Mouse (Mus musculus) frontal cortex, postnatal 36 days (tissue): ENCODE results near the gene Gramd1a.

ENCODE experiments used
- DNase-seq, 2 experiments: peaks; one replicate each; pipeline ENCODE4 v3.0.0; 2022; ENCODE audit warnings: low spot score in 2 of 2

Gene Gramd1a

DNA sequence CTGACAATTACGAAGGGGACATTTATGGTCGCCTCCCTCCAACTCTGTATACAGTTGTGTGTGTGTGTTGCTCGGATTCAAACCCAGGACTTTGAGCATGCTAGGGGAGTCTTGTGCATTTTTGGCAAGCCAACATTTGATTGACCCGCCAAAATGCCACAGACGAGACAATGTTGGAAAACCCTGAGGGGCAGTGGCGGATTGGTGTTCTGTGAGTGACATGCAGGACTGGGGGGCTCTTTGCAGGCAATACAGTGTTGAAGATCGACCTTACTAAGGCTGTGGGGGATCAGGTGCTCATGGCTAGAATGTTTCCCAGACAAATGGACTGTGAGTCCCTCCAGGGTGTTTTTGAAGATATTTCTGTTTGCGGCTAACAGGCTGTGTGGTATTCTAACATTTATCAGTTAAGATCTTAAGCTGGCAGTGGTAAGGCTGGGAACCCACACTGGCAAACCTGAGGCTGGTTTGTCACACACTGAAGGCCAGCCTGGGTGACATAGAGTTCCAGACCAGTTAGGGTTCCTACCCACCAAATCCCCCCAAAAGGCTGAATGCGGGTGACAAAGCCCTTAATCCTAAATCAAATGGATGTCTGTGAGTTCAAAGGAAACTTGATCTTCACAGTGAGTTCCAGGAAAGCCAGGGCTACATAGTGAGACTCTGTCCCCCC lies 58.7 kb downstream of the Gramd1a start:
- DNase-seq = no peak

DNA sequence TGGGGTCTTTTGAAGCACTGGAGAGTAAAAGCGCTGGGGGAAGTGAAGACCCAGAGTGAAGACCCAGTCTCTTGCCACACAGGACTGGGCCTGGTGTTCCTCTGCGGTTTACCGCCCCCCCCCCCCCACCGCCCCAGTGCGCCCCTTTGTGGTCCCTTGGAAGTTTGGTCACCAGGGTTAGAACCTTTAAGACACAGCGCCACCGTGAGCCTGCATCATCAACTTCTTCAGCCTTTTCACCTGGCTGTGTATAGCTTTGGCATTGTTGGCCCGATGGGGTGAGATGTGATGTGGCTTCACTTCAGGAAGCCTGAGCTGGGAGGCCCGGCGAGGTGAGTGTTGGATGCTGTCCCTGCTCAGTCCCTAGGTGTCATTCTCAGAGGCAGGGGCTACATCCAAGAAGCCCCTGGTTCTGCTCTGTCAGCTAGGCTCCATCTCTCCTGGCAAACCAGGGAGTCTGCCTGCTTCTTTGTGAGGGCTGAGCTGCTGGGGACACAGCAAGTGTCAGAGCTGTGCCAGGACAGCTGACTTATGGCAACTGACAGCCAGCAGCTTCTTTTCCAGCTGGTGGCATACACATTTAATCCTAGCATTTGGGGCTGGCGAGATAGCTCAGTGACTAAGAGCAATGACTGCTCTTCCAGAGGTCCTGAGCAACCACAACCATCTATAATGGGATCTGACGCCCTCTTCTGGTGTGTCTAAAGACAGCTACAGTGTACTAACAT lies 60.8 kb downstream of the Gramd1a start:
- no peak for DNase-seq

DNA sequence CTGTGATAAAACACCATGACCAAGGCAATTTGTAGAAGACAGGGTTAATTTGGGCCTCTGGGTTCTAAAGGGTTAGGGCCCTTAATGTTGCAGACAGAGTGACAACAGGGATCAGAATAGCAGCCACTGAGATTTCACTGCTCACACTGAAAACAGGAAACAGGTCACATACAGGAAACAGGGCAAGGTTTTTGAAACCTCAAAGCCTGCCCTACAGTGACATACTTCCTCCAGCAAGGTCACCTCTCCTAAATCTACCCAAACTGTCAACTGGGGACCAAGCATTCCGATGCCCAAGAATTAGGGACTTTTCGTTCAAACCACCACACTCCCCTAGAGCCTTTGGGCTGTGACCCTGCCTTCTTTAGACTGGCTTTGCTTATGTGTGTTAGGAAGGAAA lies 66.0 kb downstream of the Gramd1a start:
- DNase-seq = no peak

DNA sequence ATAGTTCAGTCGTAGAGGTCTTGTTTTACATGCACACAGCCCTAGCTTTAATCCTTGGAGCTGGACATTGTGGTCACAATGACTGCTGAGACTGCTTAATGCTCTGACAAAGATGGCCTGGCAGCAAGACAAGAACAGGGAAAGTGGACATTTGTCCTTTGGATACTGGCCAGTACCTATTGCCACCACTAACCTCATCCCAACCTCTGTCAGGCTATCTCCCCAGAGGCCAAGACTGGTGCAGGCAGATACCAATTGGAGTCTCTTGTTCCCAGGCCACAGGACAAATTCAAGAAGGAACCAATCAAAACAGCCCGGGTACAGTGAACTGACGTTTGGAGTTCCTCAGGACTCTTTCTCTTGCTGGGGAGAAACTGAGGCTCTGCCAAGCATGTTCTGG lies 67.5 kb downstream of the Gramd1a start:
- DNase-seq = no peak

DNA sequence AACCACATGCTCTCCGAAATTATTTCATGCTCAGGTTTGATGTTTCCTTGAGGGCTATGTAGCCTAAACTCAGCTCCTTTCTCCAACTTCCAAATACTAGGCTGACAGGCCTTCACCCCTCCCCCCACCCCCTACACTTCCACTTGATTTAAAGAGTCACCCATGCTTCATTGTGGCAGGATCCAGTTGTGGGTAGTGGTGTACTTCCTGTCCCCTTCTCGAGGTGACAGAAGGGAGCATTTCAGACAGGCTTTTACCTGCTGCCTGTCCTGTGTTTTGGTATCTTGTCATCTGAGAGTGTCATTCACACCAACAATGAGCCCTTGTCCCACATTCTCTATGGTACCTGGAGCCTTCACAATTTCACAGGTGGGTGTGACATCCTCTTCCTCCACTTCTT lies 68.4 kb downstream of the Gramd1a start:
- DNase-seq = no peak

DNA sequence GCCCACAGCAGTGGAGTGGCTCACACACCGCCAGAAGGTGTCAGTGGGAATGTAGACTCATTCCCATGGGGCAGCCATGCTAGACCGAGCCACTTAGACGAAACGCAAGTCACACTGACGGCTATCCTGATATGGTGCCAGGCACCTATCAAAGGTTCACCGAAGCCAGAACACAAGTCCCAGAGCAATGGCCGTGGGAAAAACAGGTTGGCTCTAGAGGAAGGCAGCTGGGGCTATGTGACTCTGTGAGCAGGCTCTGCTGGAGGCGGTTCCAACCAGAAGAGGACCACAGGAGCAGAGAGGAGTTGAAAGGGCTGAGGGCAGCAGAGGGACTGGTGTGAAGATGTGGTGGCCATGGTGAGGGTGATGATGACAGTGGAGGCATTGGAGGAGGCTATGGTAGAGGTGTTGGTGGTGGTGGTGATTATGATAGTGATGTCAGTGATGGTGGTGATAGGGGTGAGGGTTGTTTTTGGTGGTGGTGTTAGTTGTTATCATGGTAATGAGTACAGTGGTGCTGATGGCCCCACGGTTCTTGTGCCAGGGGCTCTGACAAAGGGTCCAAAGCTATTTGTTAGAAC lies 69.4 kb downstream of the Gramd1a start:
- DNase-seq = no peak

DNA sequence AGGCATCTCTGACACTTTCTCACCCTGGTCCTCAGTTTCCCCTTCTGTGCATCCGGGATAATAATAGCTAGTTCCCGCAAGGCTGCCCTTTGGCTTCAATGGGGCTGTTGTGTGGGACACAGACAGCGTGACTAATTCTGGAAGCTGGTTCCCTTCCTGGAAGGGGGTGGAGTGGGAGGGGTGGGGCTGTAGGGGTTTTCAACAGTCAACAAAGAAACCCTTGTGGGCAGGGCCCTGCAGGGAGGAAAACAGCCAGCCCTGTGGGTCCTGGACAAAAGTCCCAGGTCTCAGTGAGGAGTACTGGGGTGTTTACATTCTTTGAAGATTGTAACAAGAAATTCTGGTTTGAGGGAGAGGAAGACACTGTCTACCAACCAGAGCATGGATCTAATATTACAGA lies 70.5 kb downstream of the Gramd1a start:
- peak in 1 of 2 experiments; percentile 30 for DNase-seq

- no peak for DNase-seq
Measured at GRCm38 (mm10) chr7:31084140-31084539, 71.6 kb downstream of the Gramd1a start.

GRCm38 (mm10) chr7:31082831-31083588 lies 72.7 kb downstream of the Gramd1a start:
- peak in 1 of 2 experiments; percentile 38 for DNase-seq

GRCm38 (mm10) chr7:31082106-31082505 lies 73.6 kb downstream of the Gramd1a start:
- no peak for DNase-seq

- DNase-seq = no peak
Measured at GRCm38 (mm10) chr7:31081106-31081505, 74.6 kb downstream of the Gramd1a start.

DNA sequence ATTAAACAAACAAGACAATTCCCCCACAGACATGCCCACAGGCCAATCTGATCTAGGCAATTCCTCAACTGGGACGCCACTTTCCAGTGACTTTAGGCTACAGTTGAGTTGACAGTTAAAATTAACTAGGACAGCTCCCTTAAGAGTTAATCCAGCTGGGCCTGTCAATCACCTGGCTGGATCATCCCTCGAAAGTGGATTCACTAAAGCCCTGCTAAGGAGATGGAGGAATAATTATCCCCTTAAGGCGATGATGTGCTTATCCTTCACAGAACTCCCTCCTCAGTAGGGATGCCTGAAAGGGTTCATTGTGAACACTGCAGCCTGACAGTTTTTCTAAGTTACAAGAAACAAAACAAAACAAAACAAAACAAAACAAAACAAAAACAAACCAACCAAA lies 75.1 kb downstream of the Gramd1a start:
- no peak for DNase-seq
